Mouse (Mus musculus): ENCODE data around the gene Cdh13. TPM values are rescaled to one million over a fixed set of nuclear protein-coding genes. Genes with fewer than 3 reads are reported as not detected.
A peak's percentile ranks its signal among the peaks of the same experiment; 100 is the strongest.

Gene Cdh13
- polyA plus RNA-seq, 1 experiment from 2014 or later: 15.7 TPM

DNA sequence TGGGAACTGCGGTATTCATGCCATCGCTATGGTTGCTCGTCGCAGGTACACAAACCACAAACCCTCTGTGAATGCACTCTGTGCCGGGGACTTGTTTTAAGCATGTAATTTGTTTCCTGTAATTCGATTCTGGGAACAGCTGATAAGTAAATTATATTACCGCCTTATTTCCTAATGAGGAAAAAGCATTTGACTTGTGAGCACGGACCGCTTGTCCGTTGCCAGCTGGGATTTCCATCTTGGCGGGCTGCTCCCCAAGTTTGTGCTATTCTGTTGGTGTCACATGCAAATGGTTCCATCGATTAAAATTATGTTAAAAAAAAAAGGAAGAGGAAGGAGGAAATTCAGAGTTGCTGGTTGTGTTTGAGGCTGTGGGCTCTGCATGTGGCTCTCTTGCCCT, 569.3 kb downstream of the Cdh13 start:
- no peak overlapping the region for H3K4me2 ChIP-seq (replicated peaks)
- H3K27me3 ChIP-seq: 0 out of 2 replicates have a peak, but pooled peaks cover 3% of the 10 kb centered on the region
- WGBS: 60% methylated on average over 12 of the region's 12 CpGs
- no peak overlapping the region for H3K27ac ChIP-seq
- no peak overlapping the region for H3K9ac ChIP-seq
- H3K4me3 ChIP-seq: no peak overlapping the region
- no peaks in the 10 kb centered on the region for H3K9me3 ChIP-seq
- ATAC-seq (ENCODE audit: low FRiP score, low read depth): no peak
- H3K4me1 ChIP-seq: 0 out of 2 replicates have a peak, but pooled peaks cover 6% of the 10 kb centered on the region
- H3K36me3 ChIP-seq: no peaks in the 10 kb centered on the region

DNA sequence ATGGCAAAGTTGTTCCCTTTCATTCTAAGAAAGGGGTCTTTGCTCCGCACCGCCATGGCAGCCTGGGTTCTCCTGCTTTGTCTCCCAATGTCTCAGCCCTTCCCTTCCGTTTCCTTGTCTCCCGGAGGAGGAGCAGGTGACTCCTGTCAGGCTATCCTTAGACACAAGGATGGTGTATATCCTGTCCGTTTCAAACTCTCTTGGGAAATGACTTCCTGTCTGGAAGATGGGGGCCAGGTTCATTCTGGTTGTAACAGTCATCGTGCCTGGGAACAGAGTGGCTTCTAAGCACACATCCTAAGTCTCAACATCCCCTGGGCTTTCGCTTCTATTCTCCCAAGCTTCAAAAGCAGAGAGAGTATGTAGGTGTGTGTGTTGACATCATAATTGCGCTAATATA, 571.1 kb downstream of the Cdh13 start:
- WGBS: 85% methylated on average over 8 of the region's 8 CpGs
- no peak overlapping the region for H3K4me2 ChIP-seq (replicated peaks)
- no peak for ATAC-seq (ENCODE audit: low FRiP score, low read depth)

GRCm38 (mm10) chr8:118866332-118866731, 582.8 kb downstream of the Cdh13 start:
- Histone ChIP-seq H3K4me1 (peaks cover 8% of the 10 kb centered on the region; the same call in 1 of the 2 replicates), H3K4me3 (no peak overlapping the region), H3K9ac (no peak overlapping the region), H3K9me3 (no peaks in the 10 kb centered on the region), H3K4me2 (replicated peaks) (no peak overlapping the region), H3K27ac (no peak overlapping the region), H3K27me3 (0 out of 2 replicates have a peak, but pooled peaks cover 5% of the 10 kb centered on the region), H3K36me3 (no peaks in the 10 kb centered on the region)
- 67% methylated on average over 6 of the region's 6 CpGs for WGBS
- ATAC-seq (ENCODE audit: low FRiP score, low read depth): no peak

More for the DNA sequence above, 571.1 kb downstream of the Cdh13 start:
- H3K9ac ChIP-seq: no peak overlapping the region
- 0 out of 2 replicates have a peak, but pooled peaks cover 6% of the 10 kb centered on the region for H3K4me1 ChIP-seq
- no peak overlapping the region for H3K4me3 ChIP-seq
- H3K27me3 ChIP-seq: 0 out of 2 replicates have a peak, but pooled peaks cover 3% of the 10 kb centered on the region
- H3K36me3 ChIP-seq: no peaks in the 10 kb centered on the region
- no peaks in the 10 kb centered on the region for H3K9me3 ChIP-seq
- H3K27ac ChIP-seq: no peak overlapping the region

DNA sequence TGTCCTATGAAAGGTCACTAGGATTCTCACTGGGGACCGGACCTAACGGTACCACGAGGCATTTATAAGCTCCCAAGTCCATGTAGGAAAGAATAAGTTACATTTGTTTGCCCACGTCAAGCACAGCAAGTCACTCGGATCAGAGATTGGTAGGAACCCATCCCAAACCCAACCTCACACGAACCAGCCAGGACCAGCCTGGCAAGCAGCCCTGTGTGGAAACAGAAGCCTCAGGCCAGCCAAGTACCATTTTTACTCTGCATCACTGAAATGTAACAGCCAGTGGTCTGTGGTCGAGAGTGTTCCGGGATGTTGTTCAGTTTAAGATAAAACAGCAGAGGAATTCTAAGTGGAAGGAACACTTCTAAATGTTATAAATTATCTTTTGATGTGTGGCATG, 587.2 kb downstream of the Cdh13 start:
- WGBS: 84% methylated on average over 8 of the region's 8 CpGs
- H3K27me3 ChIP-seq: no peaks in the 10 kb centered on the region
- no peak overlapping the region for H3K27ac ChIP-seq
- no peaks in the 10 kb centered on the region for H3K9me3 ChIP-seq
- no peaks in the 10 kb centered on the region for H3K36me3 ChIP-seq
- H3K9ac ChIP-seq: no peak overlapping the region
- H3K4me1 ChIP-seq: no peaks in the 10 kb centered on the region
- ATAC-seq (ENCODE audit: low FRiP score, low read depth): no peak
- no peak overlapping the region for H3K4me3 ChIP-seq
- no peak overlapping the region for H3K4me2 ChIP-seq (replicated peaks)

- 56% methylated on average over 11 of the region's 11 CpGs for WGBS
- peaks cover 13% of the 10 kb centered on the region for H3K4me1 ChIP-seq
- no peak overlapping the region for H3K4me3 ChIP-seq
- H3K27me3 ChIP-seq: peaks cover 8% of the 10 kb centered on the region; the same call in 1 of the 2 replicates
- no peak overlapping the region for H3K9ac ChIP-seq
- no peaks in the 10 kb centered on the region for H3K9me3 ChIP-seq
- ATAC-seq (ENCODE audit: low FRiP score, low read depth): no peak
- no peak overlapping the region for H3K4me2 ChIP-seq (replicated peaks)
- H3K27ac ChIP-seq: no peak overlapping the region
- no peaks in the 10 kb centered on the region for H3K36me3 ChIP-seq
Measured at GRCm38 (mm10) chr8:118879939-118880825, 596.6 kb downstream of the Cdh13 start.

DNA sequence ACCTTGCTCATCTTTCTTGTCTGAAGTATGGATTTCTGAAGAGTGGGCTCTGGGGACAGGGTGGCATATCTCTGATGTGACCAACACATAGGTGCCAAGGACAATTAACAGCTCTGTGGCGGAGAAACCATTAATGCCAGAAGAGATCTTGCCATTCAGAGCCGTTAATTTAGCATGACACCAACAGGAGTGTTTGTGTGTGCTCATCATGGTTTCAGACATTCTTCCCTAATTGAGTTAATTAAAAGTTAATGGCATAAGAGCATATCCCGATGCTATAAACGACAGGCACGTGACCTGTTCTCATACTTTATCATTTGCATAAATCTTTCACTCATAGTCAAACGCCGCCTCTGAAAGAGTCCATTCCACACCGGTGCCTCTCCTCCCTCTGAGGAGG, 600.8 kb downstream of the Cdh13 start:
- Histone ChIP-seq H3K27ac (no peak overlapping the region), H3K27me3 (peaks cover 8% of the 10 kb centered on the region; the same call in 1 of the 2 replicates), H3K9me3 (no peaks in the 10 kb centered on the region), H3K4me3 (no peak overlapping the region), H3K4me2 (replicated peaks) (no peak overlapping the region; the same call in 1 of the 2 replicates), H3K4me1 (peaks cover 17% of the 10 kb centered on the region), H3K36me3 (no peaks in the 10 kb centered on the region), H3K9ac (no peak overlapping the region)
- no peak for ATAC-seq (ENCODE audit: low FRiP score, low read depth)
- WGBS: 33% methylated on average over 8 of the region's 8 CpGs

DNA sequence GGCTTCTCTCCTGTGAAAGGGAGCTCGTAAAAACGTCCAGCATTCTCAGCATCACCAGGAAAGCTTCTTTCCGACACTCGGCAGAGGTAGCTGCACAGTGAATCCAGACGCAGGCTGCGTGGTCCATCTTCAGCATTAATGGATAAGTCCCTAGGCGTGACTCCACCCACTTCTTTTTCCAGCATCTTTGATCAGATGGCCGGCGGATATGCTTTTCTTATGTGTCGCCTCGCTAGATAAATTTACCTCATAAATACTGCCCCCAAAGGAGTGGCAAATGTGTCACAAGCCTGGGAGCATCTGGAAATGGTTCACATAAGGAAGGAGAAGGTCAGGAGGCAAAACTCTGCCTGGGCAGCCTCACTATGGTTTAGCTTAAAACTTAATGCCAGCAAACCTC, 601.5 kb downstream of the Cdh13 start:
- Histone ChIP-seq H3K4me1 (peaks cover 17% of the 10 kb centered on the region), H3K36me3 (no peaks in the 10 kb centered on the region), H3K4me3 (no peak overlapping the region), H3K9me3 (no peaks in the 10 kb centered on the region), H3K4me2 (replicated peaks) (peak overlapping the region; percentile 46), H3K27me3 (peaks cover 8% of the 10 kb centered on the region; the same call in 1 of the 2 replicates), H3K9ac (no peak overlapping the region), H3K27ac (no peak overlapping the region)
- ATAC-seq (ENCODE audit: low FRiP score, low read depth): no peak; the same call in 1 of the 2 replicates
- 13% methylated on average over 11 of the region's 11 CpGs for WGBS

DNA sequence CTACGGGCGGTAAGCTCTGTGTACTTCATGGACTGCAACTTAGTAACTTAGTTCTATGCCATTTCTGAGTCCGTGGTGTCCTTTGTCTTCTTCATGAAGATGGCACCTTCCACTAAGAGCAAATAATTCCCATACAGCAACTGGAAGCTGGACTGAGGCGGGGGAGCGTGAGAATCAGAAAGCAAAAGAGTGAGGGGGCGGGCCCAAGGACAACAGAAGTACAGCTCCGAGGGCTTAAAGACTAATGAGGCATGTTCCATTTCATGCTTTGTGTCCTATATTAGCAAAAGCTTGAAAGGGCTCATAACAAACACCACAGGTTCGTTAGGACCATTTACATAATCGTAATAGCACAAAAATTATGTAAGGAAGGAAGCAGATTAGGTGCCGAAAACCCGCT, 618.9 kb downstream of the Cdh13 start:
- H3K4me3 ChIP-seq: no peak overlapping the region
- no peak for ATAC-seq (ENCODE audit: low FRiP score, low read depth)
- WGBS: 86% methylated on average over 11 of the region's 11 CpGs
- H3K27me3 ChIP-seq: no peaks in the 10 kb centered on the region
- peaks cover 5% of the 10 kb centered on the region; the same call in 1 of the 2 replicates for H3K9me3 ChIP-seq
- no peak overlapping the region for H3K27ac ChIP-seq
- H3K36me3 ChIP-seq: no peaks in the 10 kb centered on the region
- no peak overlapping the region for H3K4me2 ChIP-seq (replicated peaks)
- no peak overlapping the region for H3K9ac ChIP-seq
- no peaks in the 10 kb centered on the region for H3K4me1 ChIP-seq

DNA sequence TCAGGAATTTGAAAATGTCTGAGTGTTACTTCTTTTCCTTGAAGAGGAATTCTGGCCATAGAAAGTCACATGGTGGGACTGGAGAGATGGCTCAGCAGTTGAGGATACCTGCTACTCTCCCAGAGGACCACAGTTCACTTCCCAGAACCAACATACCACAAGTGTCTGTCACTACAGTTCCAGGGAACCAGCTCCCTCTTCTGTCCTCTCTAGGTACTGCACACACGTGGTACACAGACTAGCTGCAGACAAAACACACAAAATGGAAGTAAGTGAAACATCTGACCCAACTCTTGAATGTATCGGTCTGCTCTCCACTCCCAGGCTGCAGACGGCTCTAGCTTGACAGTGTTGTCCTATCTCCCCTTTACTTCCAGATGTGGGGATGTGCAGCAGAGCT, 633.0 kb downstream of the Cdh13 start:
- H3K36me3 ChIP-seq: no peaks in the 10 kb centered on the region
- no peak overlapping the region for H3K27ac ChIP-seq
- no peak for ATAC-seq (ENCODE audit: low FRiP score, low read depth)
- H3K4me3 ChIP-seq: no peak overlapping the region
- no peak overlapping the region for H3K9ac ChIP-seq
- no peaks in the 10 kb centered on the region for H3K4me1 ChIP-seq
- H3K9me3 ChIP-seq: peaks cover 20% of the 10 kb centered on the region
- H3K4me2 ChIP-seq (replicated peaks): no peak overlapping the region
- H3K27me3 ChIP-seq: no peaks in the 10 kb centered on the region
- WGBS: 96% methylated on average over 3 of the region's 3 CpGs

- Histone ChIP-seq H3K4me2 (replicated peaks) (no peak overlapping the region), H3K27ac (no peak overlapping the region), H3K36me3 (no peaks in the 10 kb centered on the region), H3K27me3 (no peaks in the 10 kb centered on the region), H3K4me1 (no peaks in the 10 kb centered on the region), H3K9ac (no peak overlapping the region), H3K9me3 (0 out of 2 replicates have a peak, but pooled peaks cover 4% of the 10 kb centered on the region), H3K4me3 (no peak overlapping the region)
- ATAC-seq (ENCODE audit: low FRiP score, low read depth): no peak
- 20% methylated on average over 11 of the region's 11 CpGs for WGBS
Measured at GRCm38 (mm10) chr8:118937412-118937811, 653.9 kb downstream of the Cdh13 start.

- no peaks in the 10 kb centered on the region for H3K27me3 ChIP-seq
- no peak overlapping the region for H3K9ac ChIP-seq
- H3K4me3 ChIP-seq: no peak overlapping the region
- H3K36me3 ChIP-seq: no peaks in the 10 kb centered on the region
- H3K9me3 ChIP-seq: 0 out of 2 replicates have a peak, but pooled peaks cover 4% of the 10 kb centered on the region
- no peak for ATAC-seq (ENCODE audit: low FRiP score, low read depth)
- WGBS: 26% methylated on average over 8 of the region's 8 CpGs
- no peaks in the 10 kb centered on the region for H3K4me1 ChIP-seq
- no peak overlapping the region for H3K4me2 ChIP-seq (replicated peaks)
- H3K27ac ChIP-seq: no peak overlapping the region
Measured at GRCm38 (mm10) chr8:118938025-118938424, 654.5 kb downstream of the Cdh13 start.
